Mouse (Mus musculus) bone marrow macrophage, adult 2 months (primary cell): Measurements from ENCODE around the gene Dlat. TPM values are rescaled to one million over a fixed set of nuclear protein-coding genes. Genes with fewer than 3 reads are reported as not detected.

ENCODE experiments used
- H3K27ac ChIP-seq: 2 replicates; pipeline ENCODE4 v1.5.1; 2012; ENCODE audit warnings: low read depth, low read length; ENCODE audit not compliant: insufficient read depth
- H3K4me1 ChIP-seq: 2 replicates; pipeline ENCODE4 v1.6.1; 2012; ENCODE audit warnings: low read length; ENCODE audit not compliant: control insufficient read depth, insufficient read depth
- H3K4me3 ChIP-seq: 2 replicates; pipeline ENCODE4 v1.5.1; 2012; ENCODE audit warnings: mild to moderate bottlenecking, low read length, moderate library complexity; ENCODE audit not compliant: insufficient read depth
- CTCF ChIP-seq: IDR thresholded peaks from 2 replicates; pipeline ENCODE4 v1.5.1; 2012; ENCODE audit warnings: low read depth, mild to moderate bottlenecking, low read length, moderate library complexity
- POLR2A ChIP-seq: IDR thresholded peaks from 2 replicates; pipeline ENCODE4 v1.6.1; 2012; ENCODE audit warnings: mild to moderate bottlenecking, low read depth, low read length, borderline replicate concordance
- polyA plus RNA-seq: library from polyadenylated mRNA; stranded (reverse); fragments of >200 nt; gene quantifications from 2 replicates; pipeline ENCODE4 v1.2.4, GENCODE M21; 2012; ENCODE audit not compliant: missing spikeins, insufficient read depth, insufficient read length

The Dlat gene
- polyA plus RNA-seq, 1 experiment: 29.3 TPM

DNA sequence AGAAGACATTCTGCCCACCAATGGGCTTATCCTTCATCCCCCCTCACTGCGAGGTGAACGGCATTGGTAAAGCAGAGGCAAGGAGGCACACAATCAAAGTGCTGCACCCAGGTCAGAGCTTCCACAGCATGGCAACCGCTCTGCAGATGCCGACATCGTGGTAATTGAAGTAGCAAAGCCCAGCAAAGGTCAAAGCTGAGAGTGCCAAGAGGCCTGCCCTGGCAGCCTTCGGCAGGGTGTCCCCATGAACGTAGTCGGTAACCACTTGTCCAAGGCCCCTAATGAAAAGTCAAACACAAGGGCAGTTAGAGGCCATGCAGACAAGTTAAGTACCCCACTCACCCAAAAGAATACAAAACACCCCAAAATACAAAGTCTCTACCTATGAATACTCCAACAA lies 62.6 kb downstream of the Dlat start:
- H3K4me1 ChIP-seq: peaks cover 12% of the 10 kb centered on the region
- H3K4me3 ChIP-seq: no peak overlapping the region
- TF ChIP-seq POLR2A: no peak
- TF ChIP-seq CTCF: no peak
- H3K27ac ChIP-seq: no peak overlapping the region

DNA sequence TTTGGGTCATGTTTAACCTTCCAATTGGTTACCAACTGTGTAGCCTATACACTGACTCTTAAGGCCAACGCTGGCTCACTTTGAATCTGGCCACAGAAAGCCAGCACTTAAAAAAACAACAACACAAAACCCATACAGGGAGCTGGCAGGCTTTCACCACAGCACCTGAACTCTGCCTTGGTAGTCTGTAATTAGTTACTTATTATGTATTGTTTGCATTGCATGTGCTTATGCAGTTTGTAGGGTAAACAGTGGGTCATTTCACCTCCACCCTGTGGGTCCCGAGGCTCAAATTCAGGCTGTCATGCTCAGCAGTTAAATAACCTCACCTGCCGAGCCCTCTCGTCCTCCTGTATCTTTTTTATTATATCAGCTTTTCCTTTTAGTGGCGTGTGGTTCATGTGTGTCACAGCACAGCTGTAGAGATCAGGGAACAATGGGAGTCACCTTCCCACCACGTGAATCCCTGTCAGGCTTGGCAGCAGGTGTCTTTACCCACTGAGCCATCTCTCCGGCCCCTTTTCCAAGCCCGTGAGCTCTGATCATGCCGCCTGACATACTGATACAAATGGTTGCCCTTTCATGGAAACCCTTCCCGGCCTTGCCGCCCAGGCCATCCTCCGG lies 64.7 kb downstream of the Dlat start:
- Histone ChIP-seq H3K4me1 (peaks cover 17% of the 10 kb centered on the region), H3K27ac (no peak overlapping the region), H3K4me3 (no peak overlapping the region)
- TF ChIP-seq CTCF (no peak), POLR2A (no peak)

- TF ChIP-seq POLR2A: no peak
- peak; percentile 63 for TF ChIP-seq CTCF
- Histone ChIP-seq H3K27ac (no peak overlapping the region), H3K4me1 (peaks cover 20% of the 10 kb centered on the region), H3K4me3 (no peak overlapping the region)
Measured at GRCm38 (mm10) chr9:50593544-50593943, 66.0 kb downstream of the Dlat start.

- no peak overlapping the region for H3K27ac ChIP-seq
- TF ChIP-seq POLR2A (no peak), CTCF (no peak)
- peaks cover 21% of the 10 kb centered on the region for H3K4me1 ChIP-seq
- H3K4me3 ChIP-seq: no peak overlapping the region
Measured at GRCm38 (mm10) chr9:50592955-50593354, 66.6 kb downstream of the Dlat start.

DNA sequence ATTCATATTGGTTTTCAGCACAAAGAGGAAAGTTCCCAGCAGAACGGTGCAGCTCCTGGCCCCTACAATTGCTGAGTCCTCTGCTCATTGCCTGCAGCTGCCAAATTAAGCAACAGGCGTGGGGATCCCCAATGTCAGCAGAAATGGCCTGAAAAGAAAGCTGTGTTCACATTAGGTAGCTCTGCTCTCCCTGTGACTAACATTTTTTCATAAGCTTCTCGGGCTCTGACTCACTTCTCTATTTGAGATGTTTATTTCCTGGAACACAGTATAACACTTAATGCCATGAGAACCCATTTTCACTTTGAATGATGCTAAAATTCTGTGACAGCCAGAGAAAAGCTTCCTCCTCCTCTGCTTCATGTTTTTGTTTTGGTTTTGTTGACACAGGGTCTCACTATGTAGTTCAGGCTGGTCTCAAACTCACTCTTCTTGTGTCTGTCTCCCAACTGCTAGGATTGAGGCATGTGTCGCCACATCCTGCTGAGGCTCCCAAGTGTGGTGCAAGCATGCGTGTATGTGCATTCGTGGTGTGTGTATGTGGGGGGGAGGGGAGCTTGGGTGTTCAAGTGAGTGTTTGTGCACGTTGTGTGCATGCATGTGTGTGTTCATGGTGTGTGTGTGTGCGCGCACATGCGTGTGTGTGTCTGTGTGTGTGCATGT lies 68.6 kb downstream of the Dlat start:
- Histone ChIP-seq H3K27ac (peak overlapping the region; percentile 85), H3K4me3 (peak overlapping the region; percentile 31), H3K4me1 (peaks cover 30% of the 10 kb centered on the region)
- TF ChIP-seq CTCF (no peak), POLR2A (no peak)

GRCm38 (mm10) chr9:50586955-50587354 lies 72.6 kb downstream of the Dlat start:
- Histone ChIP-seq H3K4me1 (peaks cover 39% of the 10 kb centered on the region), H3K27ac (no peak overlapping the region), H3K4me3 (no peak overlapping the region)
- TF ChIP-seq CTCF (no peak), POLR2A (no peak)

DNA sequence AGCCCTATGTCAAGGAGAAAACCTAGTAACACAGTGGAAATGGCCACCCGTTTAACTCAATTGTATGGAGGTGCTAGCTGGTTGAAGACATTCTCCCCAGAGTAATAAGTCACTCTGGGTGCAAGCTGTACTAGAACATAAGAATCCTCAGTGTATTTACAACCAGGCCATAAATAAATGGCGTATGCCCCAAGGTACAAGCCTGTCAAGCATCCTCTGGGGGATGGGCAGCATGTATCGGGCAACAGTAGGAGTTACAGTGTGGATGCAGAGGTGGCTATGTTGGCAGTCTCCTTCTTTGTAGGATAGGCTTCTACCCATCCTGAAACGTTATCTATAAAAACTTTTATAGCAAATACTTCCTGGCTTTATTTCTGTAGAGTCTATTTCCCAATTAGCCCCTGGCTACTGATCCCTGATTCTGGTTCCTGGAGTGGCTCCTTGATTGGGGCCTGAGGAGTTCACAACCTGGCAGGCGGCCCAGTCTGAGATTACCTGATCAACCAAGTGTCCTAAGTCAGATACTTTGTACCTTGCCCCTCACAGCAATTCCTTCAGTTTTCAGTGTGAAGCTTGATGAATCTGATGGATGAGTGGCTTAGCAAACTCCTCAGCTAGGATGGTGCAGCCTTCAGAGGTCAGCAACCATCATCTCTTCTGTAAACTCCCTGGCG lies 74.3 kb downstream of the Dlat start:
- TF ChIP-seq CTCF (no peak), POLR2A (no peak)
- H3K4me3 ChIP-seq: no peak overlapping the region
- no peak overlapping the region for H3K27ac ChIP-seq
- peaks cover 28% of the 10 kb centered on the region for H3K4me1 ChIP-seq

Other genes with a start within 250 kb of the Dlat start
- gene Plet1, start 165.3 kb downstream of the Dlat start, polyA plus RNA-seq: not detected in 2 replicates
- 52.3 and 63.5 TPM in 2 replicates for gene Pts, start 131.1 kb downstream of the Dlat start, polyA plus RNA-seq
- 27.7 and 33.7 TPM in 2 replicates for gene Il18, start 105.0 kb downstream of the Dlat start, polyA plus RNA-seq
- 3.4 and 5.0 TPM in 2 replicates for gene Bco2, start 104.6 kb downstream of the Dlat start, polyA plus RNA-seq
- not detected in 2 replicates for gene Tex12, start 98.5 kb downstream of the Dlat start, polyA plus RNA-seq
- 133 and 155 TPM in 2 replicates for gene Sdhd, start 56.0 kb downstream of the Dlat start, polyA plus RNA-seq
- 56.0 and 61.1 TPM in 2 replicates for gene Timm8b, start 55.9 kb downstream of the Dlat start, polyA plus RNA-seq
- gene Pih1d2, start 42.5 kb downstream of the Dlat start, polyA plus RNA-seq: 0.55 TPM in 1 of 2 replicates, not detected in the other
- 14.4 and 19.0 TPM in 2 replicates for gene Nkapd1, start 42.3 kb downstream of the Dlat start, polyA plus RNA-seq
- not detected in 2 replicates for gene Dixdc1, start 79.7 kb upstream of the Dlat start, polyA plus RNA-seq
- not detected in 2 replicates for gene 2310030G06Rik, start 86.8 kb upstream of the Dlat start, polyA plus RNA-seq
- 2.4 and 3.0 TPM in 2 replicates for gene Cryab, start 91.5 kb upstream of the Dlat start, polyA plus RNA-seq
- not detected in 2 replicates for gene Hspb2, start 92.6 kb upstream of the Dlat start, polyA plus RNA-seq
- 9.3 and 9.5 TPM in 2 replicates for gene Fdxacb1, start 108.5 kb upstream of the Dlat start, polyA plus RNA-seq
- 17.7 and 20.0 TPM in 2 replicates for gene Alg9, start 115.2 kb upstream of the Dlat start, polyA plus RNA-seq
- gene 1110032A03Rik, start 115.7 kb upstream of the Dlat start, polyA plus RNA-seq: 47.7 and 48.7 TPM in 2 replicates
- 13.5 and 16.2 TPM in 2 replicates for gene Ppp2r1b, start 185.5 kb upstream of the Dlat start, polyA plus RNA-seq